Mouse (Mus musculus): Measurements from ENCODE around the gene Cdh12. TPM values are rescaled to one million over a fixed set of nuclear protein-coding genes. Genes with fewer than 3 reads are reported as not detected.
"Not testable (repeated sequence)": the region's sequence is repeated elsewhere in the genome, so short reads cannot be mapped to it uniquely, and the experiment has no call there.

Gene Cdh12
- under 1 TPM; 0.18 TPM for total RNA-seq (2021)
- long read RNA-seq, experiment 1: 0 reads
- long read RNA-seq, experiment 2: 0 reads

DNA sequence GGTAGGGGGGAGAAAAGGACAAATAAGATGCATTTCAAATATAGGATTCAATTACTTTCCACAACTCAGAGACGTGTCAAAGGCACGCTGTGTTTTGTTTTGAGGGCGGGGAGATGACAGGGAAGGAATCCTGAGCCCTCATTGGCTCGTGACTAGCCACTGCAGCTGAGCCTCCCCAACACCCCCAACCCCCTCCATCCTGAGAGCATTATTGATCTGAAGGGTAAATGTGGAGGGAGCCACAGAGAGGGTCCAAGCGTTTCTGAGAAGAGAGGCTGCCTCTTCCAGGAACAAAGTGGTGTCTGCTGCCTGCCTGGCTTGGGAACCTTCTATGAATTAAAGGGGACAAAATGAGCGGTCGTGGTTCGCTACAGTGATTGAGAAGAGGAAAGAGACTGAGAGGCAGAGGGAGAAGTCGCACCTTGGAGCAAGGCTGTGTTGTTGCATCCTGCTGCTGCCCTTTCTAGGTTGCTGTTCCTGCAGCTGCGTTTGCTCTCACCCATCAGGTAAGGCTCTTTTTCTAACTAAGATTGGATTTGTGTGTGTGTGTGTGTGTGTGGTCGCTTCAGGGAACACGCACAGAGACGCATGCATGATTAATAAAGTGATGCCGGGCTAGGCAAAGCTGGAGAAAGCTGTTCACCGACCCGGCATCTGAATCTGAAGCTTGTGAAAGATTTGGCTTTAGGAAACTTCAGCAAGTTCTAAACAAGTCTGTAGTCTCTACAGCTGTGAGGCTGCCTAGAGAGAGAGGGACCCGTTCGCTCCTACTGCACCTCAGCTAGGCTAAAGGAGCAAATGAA, at the start of gene Cdh12:
Cdh12 (plus strand) TSS at position 405 of the 803 bp plus-strand sequence.
- DNase-seq: no peak

DNA sequence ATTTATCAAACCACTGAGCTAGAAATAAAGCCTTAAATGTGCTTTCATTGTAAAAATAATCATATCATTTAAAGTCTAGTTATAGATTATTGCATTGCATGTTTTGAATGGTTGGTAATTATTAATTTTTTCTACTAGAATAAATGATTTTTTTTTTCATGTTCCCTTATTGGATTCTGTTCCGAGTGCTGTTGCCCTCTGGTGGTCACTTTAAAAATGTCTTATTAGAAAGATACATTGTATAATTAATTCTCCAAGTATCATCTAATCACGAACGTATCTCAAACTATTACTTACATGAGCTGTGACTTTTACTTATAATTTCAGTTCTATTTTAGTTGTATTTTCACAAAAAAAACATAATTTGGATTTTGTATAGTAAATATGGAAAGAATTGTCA, 45.5 kb upstream of the Cdh12 start:
- DNase-seq: no peak

DNA sequence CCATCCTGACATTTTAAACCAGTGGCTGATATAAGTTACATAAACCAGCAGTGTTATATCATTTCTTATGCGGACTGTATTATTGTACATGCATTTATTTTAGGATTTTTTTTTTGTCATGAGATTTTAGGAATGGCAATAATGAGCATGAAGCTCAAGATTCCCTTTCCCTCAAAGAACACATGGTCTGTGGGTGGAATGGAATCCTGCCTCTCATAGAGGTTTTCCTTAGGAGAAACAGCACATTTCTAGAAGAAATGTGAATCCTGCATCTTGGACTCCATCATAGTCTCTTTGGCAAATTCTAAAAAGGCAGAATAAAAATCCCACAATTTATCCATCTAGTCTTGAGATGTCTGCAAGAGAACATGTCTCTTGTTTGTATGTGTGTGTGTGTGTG, 35.7 kb upstream of the Cdh12 start:
- no peak for DNase-seq

DNA sequence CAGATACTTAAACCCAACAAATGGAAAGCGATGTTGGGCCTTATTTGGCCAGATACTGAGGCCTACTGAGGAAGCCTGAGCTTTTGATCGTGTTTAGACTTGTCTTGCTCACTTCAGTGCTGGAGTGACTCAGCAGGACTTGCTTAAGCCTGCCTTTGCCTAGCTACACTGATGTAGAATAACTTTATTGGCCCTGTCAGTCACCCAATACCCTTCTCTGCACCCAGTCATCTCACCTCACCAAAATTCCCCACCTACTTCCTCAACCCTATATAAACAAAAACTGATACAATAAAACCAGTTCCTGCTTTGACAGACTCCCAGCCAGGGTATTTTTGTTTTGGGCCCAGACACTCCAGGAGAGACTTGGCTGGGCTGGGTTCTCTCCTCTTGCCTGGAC, 12.7 kb upstream of the Cdh12 start:
- no peak for DNase-seq

DNA sequence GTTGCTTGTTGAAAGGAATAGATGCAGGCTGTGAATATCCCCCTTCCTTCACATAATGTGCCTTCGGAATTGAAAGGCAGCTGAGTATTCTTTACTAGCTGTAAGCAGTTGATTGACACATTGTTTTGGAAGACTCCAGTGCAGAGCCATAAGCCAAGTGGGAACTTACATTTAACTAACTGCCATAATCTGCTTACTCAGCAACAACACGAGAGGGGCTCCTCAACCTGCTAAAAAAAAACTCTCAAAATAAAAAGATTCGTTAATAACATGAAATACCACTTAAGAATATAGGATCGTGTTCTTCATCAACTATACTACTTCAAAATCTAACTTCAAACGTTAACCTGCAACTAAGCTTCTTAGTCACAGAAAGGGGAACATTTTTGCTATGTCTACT, 1.5 kb downstream of the Cdh12 start:
- no peak for DNase-seq

DNA sequence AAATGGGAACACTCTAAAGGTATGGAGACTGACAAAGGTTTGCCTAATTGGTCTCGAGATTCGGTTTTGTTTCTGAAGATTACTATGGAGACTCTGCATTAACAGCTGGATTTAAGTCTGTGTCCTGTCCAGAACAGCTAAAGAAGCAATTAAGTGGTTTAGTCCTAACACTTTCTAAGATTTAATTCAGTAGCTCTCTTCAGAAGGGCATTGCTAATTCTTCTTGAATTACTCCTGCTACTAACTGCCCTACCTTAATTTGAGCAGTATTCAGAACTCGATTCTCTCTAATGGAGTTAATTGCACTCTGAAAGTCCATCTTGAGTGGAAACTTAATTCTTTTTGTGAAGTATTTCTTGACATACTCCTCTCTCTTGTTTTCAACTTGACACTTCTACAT, 9.4 kb downstream of the Cdh12 start:
- no peak for DNase-seq

DNA sequence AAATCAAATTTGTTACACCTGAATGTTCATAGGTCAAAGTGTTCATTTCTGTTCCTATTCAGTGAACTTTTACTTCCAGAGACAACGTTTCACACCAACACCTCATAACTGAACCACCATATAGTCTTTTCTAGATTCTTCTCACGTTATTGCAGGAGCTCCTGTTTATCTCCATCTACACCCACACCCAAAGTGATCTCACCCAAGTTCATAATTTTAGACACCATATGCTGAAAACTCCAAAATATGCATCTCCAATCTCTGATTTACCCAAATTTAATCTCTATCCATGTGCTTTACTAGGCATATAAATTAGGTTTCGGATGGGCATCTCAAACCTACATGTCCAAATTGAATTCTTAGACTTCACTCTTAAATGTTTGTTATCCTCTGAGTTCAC, 13.4 kb downstream of the Cdh12 start:
- DNase-seq: no peak

DNA sequence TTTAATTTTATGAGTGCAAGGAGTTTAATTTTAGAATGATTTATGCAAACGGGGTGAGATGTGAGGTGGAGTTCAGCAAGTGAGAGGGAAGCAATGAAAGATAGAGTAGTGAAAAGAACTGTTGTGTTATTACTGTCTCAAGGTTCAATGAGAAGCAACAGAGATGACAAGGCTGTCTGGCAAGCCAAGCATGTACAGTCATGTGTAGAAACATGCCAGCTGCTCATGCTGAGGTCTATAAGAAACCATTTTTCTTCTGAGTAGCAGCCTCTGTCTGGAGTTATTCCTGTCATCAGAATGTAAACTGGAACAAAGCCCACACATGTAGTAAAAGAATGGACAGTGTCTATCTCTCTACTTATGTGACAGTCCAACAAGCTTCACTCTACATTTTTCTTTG, 14.5 kb downstream of the Cdh12 start:
- DNase-seq: no peak

DNA sequence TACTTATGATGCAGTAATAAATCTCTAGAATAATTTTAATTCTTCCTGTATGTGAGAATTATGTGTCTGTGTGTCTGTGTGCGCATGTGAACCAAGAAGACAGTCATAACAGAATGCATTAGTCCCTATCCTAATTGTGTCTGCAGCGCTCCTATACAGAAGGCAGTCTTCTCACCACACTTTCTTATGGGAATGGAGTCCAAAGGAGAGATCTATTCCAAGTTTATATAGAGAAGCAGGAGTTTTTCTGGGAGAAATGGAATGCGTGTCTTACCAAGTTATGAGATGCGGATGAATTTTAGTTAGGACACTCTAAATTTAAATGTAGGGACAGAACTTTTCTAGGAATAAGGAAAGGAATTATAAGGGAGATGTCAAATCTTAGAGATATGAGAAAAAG, 101.9 kb downstream of the Cdh12 start:
- no peak for DNase-seq

DNA sequence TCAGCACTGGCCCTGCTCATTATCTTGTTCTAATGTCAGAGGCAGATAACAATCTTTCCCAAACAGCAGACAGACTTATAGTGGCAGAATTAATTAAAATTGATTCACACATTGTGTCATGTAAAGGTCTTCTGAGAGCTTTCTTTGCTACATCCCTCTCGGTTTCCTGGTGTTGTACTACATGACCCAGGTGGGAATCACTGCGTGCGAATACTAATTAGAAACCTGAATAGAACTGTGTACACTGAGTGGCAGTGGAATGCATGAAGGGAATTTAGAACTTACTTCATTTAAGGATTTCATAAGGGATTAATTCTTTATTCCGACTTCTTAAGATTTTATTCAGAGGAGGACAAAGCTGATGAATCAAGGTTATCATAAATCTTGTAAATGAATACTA, 121.9 kb downstream of the Cdh12 start:
- DNase-seq: no peak

DNA sequence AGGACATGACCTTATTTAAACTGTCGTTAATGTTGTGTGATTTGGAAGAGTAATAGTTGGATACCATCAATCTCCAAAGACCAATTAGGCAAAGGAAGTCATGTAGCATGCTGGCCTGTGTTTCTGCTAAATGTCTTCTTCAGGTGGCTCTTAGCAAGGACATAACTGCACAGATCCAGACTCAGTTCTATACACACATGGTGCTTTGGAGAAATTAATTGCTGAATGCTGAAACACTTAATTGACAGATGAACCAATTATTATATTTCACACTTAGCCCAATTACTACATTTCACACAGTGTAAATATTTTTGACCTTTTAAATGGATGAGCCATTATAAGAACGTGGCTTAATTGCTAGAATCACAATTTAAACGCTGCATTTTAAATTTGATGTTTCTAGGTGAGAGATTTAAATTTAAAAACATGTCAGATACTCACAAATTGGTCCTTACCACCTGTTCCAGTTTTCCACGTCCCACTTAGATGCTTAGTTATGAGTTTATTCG, 133.6 kb downstream of the Cdh12 start:
- no peak for DNase-seq

DNA sequence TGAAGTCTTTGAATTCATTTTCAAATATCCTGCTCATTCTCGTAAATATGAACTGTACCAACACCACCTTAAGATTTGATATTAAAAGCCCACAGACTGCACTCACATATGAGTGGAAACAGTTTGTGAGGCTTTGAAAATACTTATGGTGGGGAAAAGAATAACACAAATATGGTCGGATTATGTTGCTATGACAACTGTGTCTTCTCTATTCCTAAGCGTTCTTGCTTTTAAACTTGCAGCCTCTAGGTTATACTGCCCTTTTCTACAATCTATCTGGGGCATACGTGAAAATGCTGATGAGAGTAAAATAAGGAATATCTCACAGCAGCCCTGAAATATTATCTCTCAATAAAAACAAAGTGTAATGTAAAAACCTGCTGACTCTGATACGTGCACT, 142.5 kb downstream of the Cdh12 start:
- DNase-seq: no peak

DNA sequence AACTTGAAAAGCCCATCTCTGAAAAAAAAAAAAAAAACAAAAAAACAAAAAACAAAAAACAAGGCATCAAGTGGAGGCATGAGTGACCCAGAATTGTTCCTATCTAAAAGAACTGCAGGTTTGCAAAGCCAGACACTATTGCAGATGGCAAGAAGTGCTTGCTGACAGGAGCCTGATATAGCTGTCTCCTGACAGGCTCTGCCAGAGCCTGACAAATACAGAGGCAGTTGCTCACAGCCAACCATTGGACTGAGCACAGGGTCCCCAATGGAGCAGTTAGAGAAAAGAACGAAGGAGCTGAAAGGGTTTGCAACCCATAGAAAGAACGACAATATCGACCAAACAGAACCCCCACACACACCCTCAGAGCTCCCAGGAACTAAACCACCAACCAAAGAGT, 156.7 kb downstream of the Cdh12 start:
- not testable (repeated sequence) for DNase-seq

DNA sequence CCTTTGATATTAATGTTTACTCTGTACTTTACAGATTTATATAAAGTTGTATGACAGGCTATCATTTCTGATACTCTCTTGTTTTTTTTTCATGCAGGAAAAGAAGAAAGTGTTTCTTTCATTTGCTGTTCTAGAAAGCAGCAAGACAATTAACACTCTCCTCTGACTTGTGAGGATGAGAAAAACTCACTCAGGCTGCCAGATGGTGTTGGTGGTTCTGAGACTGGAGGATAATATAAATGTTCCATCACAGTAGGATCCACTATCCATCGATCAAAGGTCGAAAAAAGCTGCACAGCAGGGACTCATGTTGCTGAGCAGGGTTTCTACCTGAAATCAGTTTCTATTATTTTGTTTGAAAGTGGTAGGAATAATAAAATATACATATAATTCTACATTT, 185.5 kb downstream of the Cdh12 start:
- DNase-seq: no peak

DNA sequence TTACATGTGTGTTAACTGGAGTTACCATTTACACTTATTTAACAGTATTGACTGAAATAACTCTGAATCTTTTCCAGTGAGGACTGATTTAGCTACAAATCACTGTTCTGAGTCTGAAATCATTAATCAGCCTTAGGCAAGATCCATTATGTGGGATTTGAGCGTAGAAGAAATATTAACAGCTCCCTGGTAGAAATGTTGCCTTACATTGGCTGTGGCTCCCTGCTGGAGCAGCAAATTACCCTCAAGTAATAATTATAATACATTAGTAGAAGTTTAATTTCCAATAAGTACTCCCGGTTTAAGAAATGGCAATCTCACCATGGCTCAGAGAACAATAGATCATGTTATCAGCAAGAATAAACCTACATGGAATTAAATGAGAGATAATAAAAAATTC, 190.1 kb downstream of the Cdh12 start:
- DNase-seq: no peak

DNA sequence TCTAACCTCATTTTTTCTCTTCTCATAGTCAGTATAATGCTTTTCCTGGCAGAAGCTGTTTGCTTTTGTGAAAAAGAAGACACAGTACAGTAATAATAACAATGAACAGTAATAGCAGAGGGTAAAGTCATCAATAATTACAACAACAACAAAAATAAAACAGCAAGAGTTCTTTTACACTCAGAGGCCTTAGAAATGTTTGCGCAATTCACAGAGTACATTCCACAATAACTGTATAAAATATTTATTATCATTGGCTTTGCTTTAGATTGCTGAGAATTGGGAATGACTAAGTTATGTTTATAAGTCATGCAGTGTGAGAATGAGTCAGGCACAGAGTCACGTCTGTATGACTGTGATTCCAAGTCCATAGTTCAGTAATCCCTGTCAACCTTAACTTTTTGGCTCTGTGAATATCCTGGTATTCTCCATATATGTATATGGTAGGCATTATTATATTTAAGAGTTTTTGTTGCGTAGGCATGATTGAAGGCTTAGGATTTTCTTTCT, 193.9 kb downstream of the Cdh12 start:
- no peak for DNase-seq

DNA sequence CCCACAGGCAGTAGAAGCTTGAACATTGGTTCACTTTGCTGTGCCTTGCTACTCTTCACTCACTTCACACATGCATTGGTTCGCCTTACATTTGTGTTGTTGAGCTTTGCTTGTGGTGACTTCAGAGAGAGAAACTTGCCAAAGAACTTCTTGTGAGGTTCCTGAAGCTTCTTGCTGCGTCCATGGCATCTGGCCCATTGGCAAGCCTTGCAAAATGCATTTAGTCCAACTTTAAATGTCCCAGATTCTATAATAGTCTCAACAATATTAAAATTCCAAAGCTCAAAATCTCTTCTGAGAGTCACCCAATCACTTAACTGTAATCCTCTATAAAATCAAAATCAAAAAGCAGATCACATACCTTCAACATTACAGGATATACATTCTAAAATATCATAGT, 211.2 kb downstream of the Cdh12 start:
- DNase-seq: no peak

DNA sequence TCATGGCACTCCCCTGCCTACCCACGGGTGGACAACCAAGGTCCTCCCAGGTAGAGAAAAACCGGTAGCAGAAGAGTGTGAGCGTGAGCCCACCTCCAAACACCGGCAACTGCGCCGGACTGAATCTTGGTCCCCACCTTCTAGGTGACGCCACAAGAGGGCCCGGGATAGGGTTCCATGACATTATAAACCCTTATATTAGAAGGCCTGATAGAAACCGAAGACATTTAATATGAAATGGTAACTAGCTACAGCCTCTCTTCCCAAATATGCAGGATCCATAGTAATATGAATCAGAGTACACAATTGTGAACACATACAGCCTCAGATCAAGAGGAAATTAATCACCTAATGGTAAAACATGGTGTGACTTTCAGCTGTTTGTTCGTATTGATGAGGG, 217.6 kb downstream of the Cdh12 start, which contains the start of gene Acot10:
Acot10 (minus strand) TSS at position 101 of the 400 bp plus-strand sequence.
- DNase-seq: no peak

DNA sequence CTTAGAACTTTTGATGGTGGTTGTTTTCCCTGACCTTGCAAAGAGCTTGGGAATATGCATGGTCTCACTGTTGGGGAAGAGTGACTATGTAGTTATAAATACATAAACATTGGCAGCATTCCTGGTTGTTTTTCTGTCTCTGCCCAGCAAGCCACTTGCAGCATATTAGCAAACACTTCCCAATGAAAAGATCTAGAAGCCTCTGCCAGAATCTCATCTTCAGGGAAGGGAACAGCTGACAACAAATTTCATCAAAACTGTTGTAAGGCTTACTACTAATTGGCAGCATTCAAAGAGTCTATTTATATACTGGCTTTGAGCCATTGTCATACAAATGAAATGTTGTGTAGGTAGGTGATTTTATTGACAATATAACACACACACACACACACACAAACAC, 218.3 kb downstream of the Cdh12 start:
- no peak for DNase-seq

DNA sequence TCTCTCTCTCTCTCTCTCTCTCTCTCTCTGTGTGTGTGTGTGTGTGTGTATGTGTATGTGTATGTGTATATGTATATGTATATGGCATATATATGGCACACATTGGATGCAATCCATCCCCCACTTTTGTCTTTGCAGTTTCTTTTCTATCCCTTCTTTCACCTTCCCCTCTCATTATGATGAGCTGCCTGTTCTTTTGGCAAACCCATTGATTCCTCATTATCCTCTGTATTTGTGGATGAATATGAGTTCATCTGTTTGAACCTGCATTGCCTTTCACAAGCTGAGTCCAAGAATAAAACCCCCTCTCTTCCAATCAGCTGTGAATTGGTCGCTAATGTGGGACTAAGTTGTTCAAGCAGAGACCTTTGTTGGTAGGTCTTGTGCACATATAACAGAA, 218.9 kb downstream of the Cdh12 start:
- DNase-seq: no peak

DNA sequence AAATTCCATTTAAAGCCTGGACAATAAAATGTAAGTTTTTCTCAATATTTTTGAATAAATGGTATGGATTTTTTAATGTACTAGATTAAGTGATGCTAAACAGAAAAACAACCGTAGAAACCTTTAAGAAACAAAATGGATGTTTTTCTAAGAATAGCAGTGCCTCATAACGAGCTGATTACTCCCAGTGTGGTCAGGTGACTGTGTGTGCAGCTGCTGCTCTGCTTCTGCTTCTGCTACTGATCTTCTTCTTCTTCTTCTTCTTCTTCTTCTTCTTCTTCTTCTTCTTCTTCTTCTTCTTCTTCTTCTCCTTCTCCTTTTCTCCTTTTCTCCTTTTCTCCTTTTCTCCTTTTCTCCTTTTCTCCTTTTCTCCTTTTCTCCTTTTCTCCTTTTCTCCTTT, 220.4 kb downstream of the Cdh12 start:
- DNase-seq: not testable (repeated sequence)

DNA sequence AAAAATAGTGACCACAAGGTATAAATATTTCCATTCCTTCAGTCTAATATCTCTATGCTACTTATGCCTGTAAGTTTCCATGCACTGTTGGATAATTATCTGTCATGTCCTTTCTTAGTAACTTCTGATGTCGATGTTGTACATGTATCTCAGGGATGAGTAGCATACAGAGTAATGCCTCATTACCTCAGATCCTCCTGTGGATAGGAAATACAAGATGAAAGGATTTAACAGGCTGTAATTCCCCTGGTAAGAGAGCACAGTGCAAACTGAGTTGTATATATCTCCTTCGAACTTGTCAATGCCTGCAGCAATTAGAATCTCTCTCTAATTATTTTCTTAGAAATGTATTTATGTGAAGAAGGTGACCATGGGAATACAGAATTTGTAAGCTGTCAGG, 233.7 kb downstream of the Cdh12 start:
- no peak for DNase-seq

DNA sequence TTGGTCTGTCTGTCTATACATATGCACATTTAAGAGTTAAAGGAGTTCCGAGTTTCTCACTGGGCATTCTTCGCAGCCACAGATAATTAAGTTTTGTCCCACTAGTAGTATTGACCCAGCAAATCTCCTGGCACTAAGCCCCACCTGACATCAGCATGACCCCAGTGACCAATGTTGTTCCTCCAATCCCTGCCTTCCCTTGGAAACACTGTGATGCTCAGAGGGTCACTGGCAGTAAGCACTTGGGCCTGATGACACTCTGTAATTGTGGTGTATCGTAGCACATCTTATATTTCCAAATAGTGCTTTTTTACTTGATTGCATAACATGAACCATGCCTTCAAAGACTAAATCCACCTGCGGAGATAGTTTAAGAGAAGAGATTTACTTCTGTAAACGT, 235.1 kb downstream of the Cdh12 start:
- DNase-seq: no peak

DNA sequence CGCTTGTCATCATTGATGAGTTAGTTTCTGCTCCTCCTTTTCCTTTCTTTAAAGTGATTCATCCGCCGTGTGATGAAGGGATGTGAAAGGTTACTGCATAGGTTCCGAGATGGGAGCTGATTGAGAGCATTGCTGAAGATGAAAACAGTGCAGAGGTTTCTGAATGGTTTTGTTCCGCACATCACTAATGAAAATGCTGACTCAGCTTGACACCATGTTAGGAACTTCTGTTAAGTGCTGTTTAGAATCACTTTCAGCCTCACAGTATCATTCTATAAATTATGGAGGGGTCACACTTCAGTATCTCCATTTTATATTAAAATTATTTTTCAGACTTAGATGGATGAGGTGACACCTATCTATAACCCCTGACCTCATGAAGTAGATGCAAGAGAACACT, 247.2 kb downstream of the Cdh12 start:
- no peak for DNase-seq
